Mouse (Mus musculus) limb, embryonic 15.5 days (tissue): Measurements from ENCODE around the gene Olfr368. TPM values are rescaled to one million over a fixed set of nuclear protein-coding genes. Genes with fewer than 3 reads are reported as not detected.

Experiments
- ATAC-seq: fragments of 200-750 bp; cut with Nextera tagmentation; 2 replicates; pipeline ENCODE4 v1.8.0; 2017; ENCODE audit warnings: low read depth, moderate TSS enrichment; ENCODE audit not compliant: insufficient number of reproducible peaks, low FRiP score, low TSS enrichment
- H3K27ac ChIP-seq: fragments of 300-500 bp; sonication (generic); 2 replicates; pipeline ENCODE4 v1.5.1; 2015; ENCODE audit warnings: moderate library complexity, mild to moderate bottlenecking, inconsistent platforms
- H3K27me3 ChIP-seq: fragments of 300-500 bp; sonication (generic); 2 replicates; pipeline ENCODE4 v1.6.1; 2015; ENCODE audit warnings: inconsistent platforms
- H3K36me3 ChIP-seq: fragments of 300-500 bp; sonication (generic); 2 replicates; pipeline ENCODE4 v1.6.1; 2015; ENCODE audit warnings: inconsistent platforms
- H3K4me1 ChIP-seq: fragments of 300-500 bp; sonication (generic); 2 replicates; pipeline ENCODE4 v1.6.1; 2015; ENCODE audit warnings: inconsistent platforms
- H3K4me2 ChIP-seq: fragments of 300-500 bp; sonication (generic); 2 replicates; pipeline ENCODE4 v1.6.1; 2015; ENCODE audit warnings: mild to moderate bottlenecking, inconsistent platforms
- H3K4me3 ChIP-seq: fragments of 300-500 bp; sonication (generic); 2 replicates; pipeline ENCODE4 v1.5.1; 2015; ENCODE audit warnings: mild to moderate bottlenecking, inconsistent platforms
- H3K9ac ChIP-seq: fragments of 300-500 bp; sonication (generic); 2 replicates; pipeline ENCODE4 v1.6.1; 2015; ENCODE audit warnings: inconsistent platforms
- H3K9me3 ChIP-seq: fragments of 300-500 bp; sonication (generic); 2 replicates; pipeline ENCODE4 v1.6.1; 2016; ENCODE audit warnings: inconsistent platforms
- WGBS: fragments of 180-500 bp; shearing (Covaris S2); methylation state at CpG from one replicate; pipeline ENCODE4 v1.1.7; 2015; 5-methylcytosine and 5-hydroxymethylcytosine counted together
- polyA plus RNA-seq: library from polyadenylated mRNA; unstranded; fragments of >200 nt; fragmentation: Nextera tagmentation; extraction: Ambion mirVana; gene quantifications from 2 replicates; pipeline ENCODE4 v1.2.1, GENCODE M21; 2015

Gene Olfr368
- polyA plus RNA-seq = not detected in 2 replicates

- ATAC-seq = no peak
- Histone ChIP-seq H3K36me3 (no peaks in the 10 kb centered on the region), H3K27ac (no peak within 1 kb of the TSS), H3K9ac (no peak within 1 kb of the TSS), H3K27me3 (no peaks in the 10 kb centered on the region), H3K4me1 (no peaks in the 10 kb centered on the region), H3K4me2 (no peak within 1 kb of the TSS), H3K4me3 (no peak within 1 kb of the TSS), H3K9me3 (no peaks in the 10 kb centered on the region)
- 84% methylated on average over 1 of the region's 1 CpGs for WGBS
Observed at GRCm38 (mm10) chr2:37326215-37326614, at the start of gene Olfr368. Gene Olfr368 (plus strand): TSS chr2:37326515.

- WGBS = 74% methylated on average over 2 of the region's 2 CpGs
- no peaks in the 10 kb centered on the region for H3K27me3 ChIP-seq
- H3K27ac ChIP-seq = no peak overlapping the region
- no peaks in the 10 kb centered on the region for H3K36me3 ChIP-seq
- no peak overlapping the region for H3K4me3 ChIP-seq
- no peaks in the 10 kb centered on the region for H3K4me1 ChIP-seq
- no peak for ATAC-seq
- no peak overlapping the region for H3K4me2 ChIP-seq
- no peaks in the 10 kb centered on the region for H3K9me3 ChIP-seq
- H3K9ac ChIP-seq = no peak overlapping the region
Observed at GRCm38 (mm10) chr2:37333321-37333720, 7.0 kb downstream of the Olfr368 start.

- Histone ChIP-seq H3K4me1 (no peaks in the 10 kb centered on the region), H3K27ac (no peak overlapping the region), H3K27me3 (no peaks in the 10 kb centered on the region), H3K36me3 (no peaks in the 10 kb centered on the region), H3K4me2 (no peak overlapping the region), H3K9ac (no peak overlapping the region), H3K4me3 (no peak overlapping the region), H3K9me3 (no peaks in the 10 kb centered on the region)
- WGBS = 52% methylated on average over 10 of the region's 10 CpGs
- no peak for ATAC-seq
Observed at GRCm38 (mm10) chr2:37338497-37339187, 12.3 kb downstream of the Olfr368 start.

GRCm38 (mm10) chr2:37351671-37352070 is 25.4 kb downstream of the Olfr368 start:
- 87% methylated on average over 7 of the region's 7 CpGs for WGBS

DNA sequence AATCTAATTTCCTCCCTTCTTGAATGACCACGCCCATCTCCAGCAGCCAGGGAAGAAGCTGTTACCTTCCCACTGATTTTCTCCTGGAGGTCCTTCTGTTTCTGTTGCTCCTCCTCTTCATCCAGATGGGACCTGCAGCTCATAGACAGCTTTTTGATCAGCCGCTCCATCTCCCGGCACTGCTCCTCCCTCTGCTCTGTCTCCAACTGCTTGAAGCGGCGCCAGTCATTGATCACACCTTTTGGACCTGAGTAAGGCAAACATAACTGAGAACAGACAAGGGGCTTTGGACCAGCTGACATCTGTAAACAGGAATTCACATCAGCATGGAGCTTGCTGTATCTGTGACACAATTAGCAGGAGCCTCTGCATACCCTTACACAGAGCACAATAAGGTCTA is 29.3 kb downstream of the Olfr368 start:
- Histone ChIP-seq H3K9me3 (no peaks in the 10 kb centered on the region), H3K27ac (no peak overlapping the region), H3K36me3 (peaks cover 58% of the 10 kb centered on the region), H3K9ac (no peak overlapping the region), H3K4me1 (peaks cover 12% of the 10 kb centered on the region), H3K4me2 (no peak overlapping the region), H3K27me3 (no peaks in the 10 kb centered on the region), H3K4me3 (no peak overlapping the region)
- 95% methylated on average over 5 of the region's 5 CpGs for WGBS
- ATAC-seq = no peak

More at GRCm38 (mm10) chr2:37351671-37352070, 25.4 kb downstream of the Olfr368 start:
- Histone ChIP-seq H3K27me3 (no peaks in the 10 kb centered on the region), H3K4me3 (no peak overlapping the region), H3K27ac (no peak overlapping the region), H3K36me3 (peaks cover 61% of the 10 kb centered on the region), H3K4me1 (no peaks in the 10 kb centered on the region), H3K9ac (no peak overlapping the region), H3K4me2 (no peak overlapping the region), H3K9me3 (no peaks in the 10 kb centered on the region)
- ATAC-seq = no peak

- WGBS = under 1% methylated on average over 42 of the region's 42 CpGs
- peak within 1 kb of the TSS; percentile 82 for H3K9ac ChIP-seq
- ATAC-seq = peak; percentile 100
Observed at GRCm38 (mm10) chr2:37358633-37359540, 32.6 kb downstream of the Olfr368 start, which contains the start of gene Pdcl. Gene Pdcl (minus strand): TSS chr2:37359332.

DNA sequence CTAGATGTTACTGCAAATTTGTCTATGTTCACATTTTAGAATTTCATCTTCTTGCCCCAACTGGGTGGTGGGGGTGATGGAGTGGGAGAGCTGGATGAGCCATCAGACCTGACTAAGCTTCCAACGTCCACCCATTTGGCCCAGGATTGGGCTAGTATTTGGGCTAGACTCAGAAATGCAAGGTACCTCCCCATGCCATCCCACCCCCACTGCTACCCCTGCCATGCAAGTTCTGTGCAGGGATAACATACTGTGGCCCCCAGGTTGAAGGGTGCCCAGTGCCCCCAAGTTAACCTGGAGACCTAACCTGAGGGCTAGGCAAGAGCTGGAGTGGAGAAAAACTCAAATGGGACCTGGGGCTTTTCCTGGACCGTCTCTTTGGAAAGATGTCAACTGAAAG is 33.6 kb downstream of the Olfr368 start:
- Histone ChIP-seq H3K9me3 (no peaks in the 10 kb centered on the region), H3K9ac (no peak overlapping the region), H3K4me1 (peaks cover 12% of the 10 kb centered on the region), H3K36me3 (peaks cover 18% of the 10 kb centered on the region), H3K4me2 (peak overlapping the region; percentile 76; the same call in 1 of the 2 replicates), H3K4me3 (peak overlapping the region; percentile 83; the same call in 1 of the 2 replicates), H3K27ac (no peak overlapping the region), H3K27me3 (no peaks in the 10 kb centered on the region)
- WGBS = 80% methylated on average over 2 of the region's 2 CpGs
- ATAC-seq = no peak

More at GRCm38 (mm10) chr2:37358633-37359540, 32.6 kb downstream of the Olfr368 start, which contains the start of gene Pdcl:
- peaks cover 28% of the 10 kb centered on the region for H3K36me3 ChIP-seq
- peak within 1 kb of the TSS; percentile 76 for H3K4me2 ChIP-seq
- H3K9me3 ChIP-seq = no peaks in the 10 kb centered on the region
- H3K27me3 ChIP-seq = no peaks in the 10 kb centered on the region
- H3K27ac ChIP-seq = peak within 1 kb of the TSS; percentile 99
- H3K4me1 ChIP-seq = peaks cover 12% of the 10 kb centered on the region
- peak within 1 kb of the TSS; percentile 83 for H3K4me3 ChIP-seq

- no peak overlapping the region for H3K9ac ChIP-seq
- ATAC-seq = no peak
- H3K4me2 ChIP-seq = no peak overlapping the region
- WGBS = 41% methylated on average over 2 of the region's 2 CpGs
- peaks cover 8% of the 10 kb centered on the region for H3K36me3 ChIP-seq
- H3K4me1 ChIP-seq = no peaks in the 10 kb centered on the region
- H3K27me3 ChIP-seq = no peaks in the 10 kb centered on the region
- no peak overlapping the region for H3K27ac ChIP-seq
- no peak overlapping the region for H3K4me3 ChIP-seq
- H3K9me3 ChIP-seq = no peaks in the 10 kb centered on the region
Observed at GRCm38 (mm10) chr2:37370651-37371050, 44.3 kb downstream of the Olfr368 start.

- Histone ChIP-seq H3K27ac (no peak overlapping the region), H3K9me3 (no peaks in the 10 kb centered on the region), H3K9ac (no peak overlapping the region), H3K4me2 (no peak overlapping the region), H3K36me3 (peaks cover 34% of the 10 kb centered on the region), H3K4me1 (no peaks in the 10 kb centered on the region), H3K27me3 (no peaks in the 10 kb centered on the region), H3K4me3 (no peak overlapping the region)
- 100% methylated on average over 1 of the region's 1 CpGs for whole genome bisulfite sequencing
- ATAC-seq = no peak
Observed at GRCm38 (mm10) chr2:37376018-37376417, 49.7 kb downstream of the Olfr368 start.

GRCm38 (mm10) chr2:37380189-37380588 is 53.9 kb downstream of the Olfr368 start:
- WGBS = 66% methylated on average over 2 of the region's 2 CpGs
- no peak overlapping the region for H3K27ac ChIP-seq
- H3K4me2 ChIP-seq = no peak overlapping the region
- peaks cover 46% of the 10 kb centered on the region for H3K36me3 ChIP-seq
- no peaks in the 10 kb centered on the region for H3K9me3 ChIP-seq
- H3K4me3 ChIP-seq = no peak overlapping the region
- H3K27me3 ChIP-seq = no peaks in the 10 kb centered on the region
- H3K9ac ChIP-seq = no peak overlapping the region
- H3K4me1 ChIP-seq = no peaks in the 10 kb centered on the region
- ATAC-seq = no peak
